Mouse (Mus musculus): ENCODE data around the gene Nol9. TPM values are rescaled to one million over a fixed set of nuclear protein-coding genes. Genes with fewer than 3 reads are reported as not detected.

The Nol9 gene
- total RNA-seq, 2 experiments from 2014 or later = 8.5 to 10.0 TPM

DNA sequence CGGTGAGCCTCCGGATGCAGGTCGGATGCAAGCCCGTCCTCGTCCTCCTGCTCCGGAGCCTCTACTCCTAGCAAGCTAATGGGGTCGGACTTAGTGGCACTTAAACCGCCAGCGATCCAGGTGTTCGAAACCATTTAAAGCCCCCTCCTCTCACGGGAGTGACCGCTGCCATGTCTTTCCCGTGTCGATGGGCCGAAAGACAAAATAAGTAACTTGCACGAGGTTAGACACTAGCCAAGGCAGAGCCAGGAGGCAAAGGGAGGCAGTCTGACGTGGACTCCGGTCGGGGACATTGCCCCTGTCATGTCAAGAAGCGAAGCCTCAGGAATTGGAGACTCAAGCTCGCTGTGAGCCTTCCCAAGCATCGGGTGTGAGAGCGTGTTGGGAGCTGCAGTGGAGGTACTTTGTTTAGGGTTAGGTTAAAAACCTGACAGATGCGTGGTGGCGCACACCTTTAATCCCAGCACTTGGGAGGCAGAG is 750 bp downstream of the Nol9 start:
- no peak for DNase-seq
- intact Hi-C loops (cut with DNase I) = loop anchor here (2.0 kb wide), 2 partner anchors 57 to 59 kb away; no protein-coding TSS in a partner anchor

DNA sequence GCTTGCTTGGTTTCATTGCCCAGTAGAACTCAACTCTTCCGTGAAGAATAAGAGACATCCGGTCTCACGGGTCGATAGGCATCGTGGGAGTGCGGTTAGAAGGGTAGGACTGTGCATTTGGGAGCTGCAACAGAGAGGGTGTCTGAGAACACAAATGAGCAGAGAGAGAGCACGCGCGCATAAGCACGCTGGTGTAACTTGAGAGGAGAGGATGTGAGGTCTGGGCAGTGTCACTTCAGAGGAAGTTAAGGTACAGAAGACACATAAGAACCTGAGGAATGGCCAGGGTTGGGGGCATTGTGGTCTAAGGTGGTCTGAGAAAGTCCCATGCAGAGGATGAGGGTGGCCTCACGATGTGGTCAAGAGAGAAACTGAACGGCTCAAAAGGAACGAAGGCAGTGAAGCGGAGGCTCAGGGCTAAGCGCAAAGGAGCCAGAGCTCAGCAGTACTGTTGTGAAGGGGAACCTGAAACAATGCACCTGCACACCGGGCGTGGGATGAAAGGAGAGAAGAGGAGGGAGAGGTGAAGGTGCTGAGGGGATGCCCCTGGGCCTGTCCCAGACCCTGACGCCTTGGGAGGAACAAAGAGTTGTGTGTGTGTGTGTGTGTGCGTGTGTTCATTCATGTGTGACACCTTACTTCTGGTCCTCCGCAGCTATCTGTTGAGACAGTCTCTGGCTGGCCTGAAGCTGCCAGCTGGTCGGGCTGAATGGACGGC is 3.0 kb downstream of the Nol9 start:
- intact Hi-C loops (cut with DNase I) = no loop called here
- no peak for DNase-seq

DNA sequence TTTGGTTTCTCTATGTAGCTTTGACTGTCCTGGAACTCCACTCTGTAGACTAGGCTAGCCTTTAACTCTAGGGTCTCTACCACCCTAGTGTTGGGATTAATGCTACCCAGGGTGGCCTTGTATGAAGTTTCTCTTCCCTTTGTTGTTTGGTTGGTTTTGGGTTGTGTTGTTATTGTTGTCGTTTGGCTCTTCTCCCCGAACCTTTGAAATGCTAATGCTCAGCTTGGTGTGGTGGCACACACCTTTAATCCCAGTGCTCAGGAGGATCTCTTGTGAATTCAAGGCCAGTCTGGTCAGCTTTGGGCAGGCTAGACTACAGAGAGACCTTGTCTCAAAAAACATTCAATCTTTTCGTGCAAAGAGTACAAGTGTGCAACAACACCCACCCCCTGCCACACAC is 4.0 kb downstream of the Nol9 start:
- DNase-seq = no peak
- intact Hi-C loops (cut with DNase I) = no loop called here

DNA sequence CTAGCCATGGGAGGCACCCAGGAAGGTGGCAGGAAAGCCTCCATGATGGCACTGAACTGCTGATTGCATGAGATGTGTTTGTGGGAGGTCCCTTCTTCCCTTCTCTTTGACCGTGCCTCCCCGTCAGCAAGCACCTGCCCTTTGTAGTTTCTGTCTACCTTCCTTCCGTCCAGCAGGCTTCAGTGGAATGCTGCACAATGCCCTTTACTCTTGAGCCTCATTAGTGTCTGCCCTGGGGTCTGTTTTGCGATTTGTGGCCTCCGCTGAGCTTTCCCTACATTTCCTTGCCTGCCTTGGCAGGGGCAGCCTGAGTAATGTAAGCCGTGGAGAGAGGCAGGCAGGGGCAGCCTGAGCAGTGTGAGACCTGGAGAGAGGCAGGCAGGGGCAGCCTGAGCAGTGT is 5.5 kb downstream of the Nol9 start:
- intact Hi-C loops (cut with DNase I) = no loop called here
- DNase-seq = no peak

DNA sequence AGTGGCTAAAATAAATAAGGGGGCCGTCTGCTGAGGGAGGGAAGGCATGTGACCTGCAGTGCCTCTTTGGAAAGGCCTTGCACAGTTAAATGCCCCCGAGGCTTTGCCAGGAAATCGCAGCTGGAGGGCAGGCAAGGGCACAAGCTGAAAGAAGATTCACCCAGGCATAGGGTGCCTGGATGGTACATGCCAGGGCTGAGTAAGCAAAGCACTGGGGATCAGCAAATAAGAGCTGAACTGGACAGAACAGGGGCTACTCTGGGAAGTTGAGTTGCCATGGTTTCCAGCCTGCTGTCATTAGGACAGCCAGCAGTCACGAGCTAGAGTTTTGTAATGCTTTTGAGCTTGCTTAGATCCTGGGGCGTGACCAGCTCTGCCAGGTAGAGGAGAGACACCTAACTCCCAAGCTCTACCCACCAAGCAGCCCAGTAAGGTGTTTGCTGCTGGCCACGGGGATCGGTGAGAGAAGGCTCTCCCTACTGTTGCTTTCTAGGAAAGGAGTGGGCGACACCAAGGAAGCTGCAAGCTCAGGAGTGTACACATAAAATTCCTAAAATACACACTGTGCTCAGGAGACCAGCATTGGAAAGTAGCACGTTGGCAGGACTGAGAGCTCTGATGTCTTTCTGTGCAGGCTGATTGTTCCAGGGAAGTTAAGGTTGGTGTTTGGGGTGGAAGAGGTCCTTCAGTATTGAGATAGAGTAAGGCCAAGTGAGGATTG is 23.4 kb downstream of the Nol9 start:
- intact Hi-C loops (cut with DNase I) = no loop called here
- DNase-seq = peak in 1 of 2 experiments; percentile 32

DNA sequence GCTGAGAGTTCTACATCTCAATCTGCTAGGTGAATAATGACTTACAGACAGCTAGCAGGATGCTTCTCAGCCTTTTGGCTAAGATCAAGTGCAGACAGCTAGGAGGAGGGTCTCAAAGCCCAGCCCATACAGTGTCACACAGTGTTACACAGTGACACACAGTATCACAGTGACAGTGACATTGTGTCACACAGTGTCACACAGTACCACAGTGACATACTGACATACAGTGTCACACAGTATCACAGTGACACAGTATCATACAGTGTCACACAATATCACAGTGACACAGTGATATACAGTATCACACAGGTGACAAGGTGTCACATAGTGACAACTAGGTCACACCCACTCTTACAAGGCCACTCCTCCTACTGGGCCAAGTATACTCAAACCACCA is 28.2 kb downstream of the Nol9 start:
- no peak for DNase-seq
- intact Hi-C loops (cut with DNase I) = no loop called here

DNA sequence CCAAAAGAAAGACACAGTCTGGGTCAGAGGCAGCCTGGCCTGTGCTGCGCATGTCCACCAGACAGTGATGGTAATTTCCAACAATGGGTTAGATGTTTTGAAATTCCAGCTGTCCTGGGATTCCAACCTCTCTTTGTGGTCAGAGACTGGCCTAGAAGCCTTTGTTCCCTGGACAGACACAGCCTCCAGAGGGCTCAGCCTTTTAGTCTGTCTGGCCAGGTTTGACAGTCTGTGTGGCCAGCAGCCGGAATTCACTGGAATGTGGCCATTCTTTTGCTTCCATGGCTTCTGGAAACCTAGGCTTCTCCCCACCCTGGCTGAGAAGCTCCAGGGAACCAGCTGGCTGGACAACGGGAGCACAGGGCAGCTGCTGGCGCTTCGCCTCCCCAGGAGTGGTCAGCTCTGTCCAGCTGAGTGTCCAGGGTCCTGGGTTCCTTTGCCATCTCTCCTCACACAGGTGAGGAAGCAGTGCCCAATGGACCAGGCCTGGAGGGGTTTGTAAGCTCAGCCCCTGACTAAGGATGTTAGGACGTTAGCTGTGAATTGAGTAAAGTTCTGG is 29.1 kb downstream of the Nol9 start:
- intact Hi-C loops (cut with DNase I) = no loop called here
- peak in 1 of 2 experiments; percentile 46 for DNase-seq

DNA sequence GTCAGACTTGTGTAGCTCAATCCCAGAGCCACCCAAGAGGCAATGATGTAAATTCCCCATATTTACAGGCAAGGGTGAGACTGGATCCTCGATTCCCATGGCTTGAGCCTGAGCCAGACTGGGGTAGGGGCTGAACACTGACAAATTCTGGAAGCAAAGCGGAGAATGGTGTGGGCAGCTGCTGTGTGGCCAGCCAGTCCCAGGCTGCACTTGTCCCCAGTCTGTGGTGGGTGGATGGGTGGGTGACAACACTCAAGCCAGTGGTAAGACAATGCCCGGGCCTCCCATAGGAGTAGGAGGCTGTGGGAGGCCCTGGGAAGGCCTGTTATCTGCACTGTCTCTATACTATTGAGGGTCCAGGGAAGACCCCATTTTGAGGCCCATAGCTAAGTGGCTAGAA is 30.1 kb downstream of the Nol9 start:
- intact Hi-C loops (cut with DNase I) = no loop called here
- no peak for DNase-seq

DNA sequence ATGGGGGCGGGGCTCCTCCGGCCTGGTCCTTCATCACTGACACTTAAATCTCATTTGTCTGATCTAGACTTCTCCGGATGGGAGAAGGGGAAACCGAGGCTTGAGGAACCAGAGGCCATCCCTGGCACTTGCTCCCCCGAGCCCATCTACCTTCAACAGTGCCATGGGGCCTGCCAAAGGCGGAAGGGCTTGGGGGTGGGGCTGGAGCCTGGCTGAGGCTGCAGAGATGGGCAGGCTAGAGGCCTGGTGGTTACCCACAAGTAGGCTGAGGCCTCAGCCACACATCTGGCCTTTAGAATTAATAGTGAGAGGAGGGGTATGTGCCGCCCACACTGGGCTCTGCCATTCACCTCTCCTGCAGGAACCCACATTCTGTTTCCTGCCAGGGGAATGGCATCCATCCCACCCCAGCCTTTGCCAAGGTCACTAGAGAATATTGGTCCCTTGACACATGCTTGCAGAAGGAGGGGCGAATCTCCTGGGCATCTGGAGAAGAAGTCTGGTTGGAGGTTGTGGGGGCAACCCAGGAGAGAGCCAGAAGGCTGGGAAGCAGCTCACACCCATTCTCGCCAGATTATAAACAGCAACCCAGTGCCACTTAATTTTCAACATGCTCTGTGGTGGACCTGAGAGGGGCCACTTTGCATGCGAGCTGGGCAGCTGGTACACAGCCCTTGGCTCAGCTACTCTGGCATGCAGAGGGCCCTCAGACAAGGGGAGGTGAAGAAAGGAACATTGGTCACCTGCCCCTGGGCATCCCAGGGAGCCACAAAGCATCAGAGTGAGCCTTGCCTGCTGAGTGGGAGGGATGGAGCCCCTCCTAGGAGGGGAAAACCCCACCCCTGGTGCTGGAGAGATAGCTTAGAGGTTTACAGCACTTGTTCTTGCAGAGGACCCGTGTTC is 31.6 kb downstream of the Nol9 start:
- no peak for DNase-seq
- intact Hi-C loops (cut with DNase I) = no loop called here

DNA sequence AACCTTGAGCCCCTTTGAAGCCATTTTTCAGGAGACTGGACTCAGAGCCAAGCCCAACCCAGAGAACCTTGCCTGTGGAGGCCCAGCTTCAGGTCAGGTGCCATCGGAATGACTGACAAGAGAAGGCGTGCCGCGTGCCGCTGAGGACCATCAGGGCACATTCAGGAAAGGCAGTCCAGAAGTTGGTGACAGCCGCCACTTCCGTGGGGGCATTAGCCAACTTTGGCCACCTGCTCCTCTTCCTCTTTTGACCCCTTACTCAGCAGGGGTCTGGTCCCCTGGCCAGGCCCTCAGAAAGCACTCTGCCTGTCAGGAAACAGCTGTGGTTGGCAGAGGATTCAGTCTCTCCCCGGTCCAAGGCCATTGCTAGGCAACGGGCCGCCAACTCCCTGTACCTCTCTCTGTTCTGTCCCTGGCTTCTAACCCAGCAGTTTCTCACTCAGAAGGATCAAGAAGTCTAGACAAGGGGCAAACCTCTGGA is 33.0 kb downstream of the Nol9 start, which contains the start of gene Plekhg5:
Gene Plekhg5, plus strand, starts transcription at position 378 of the 481 bp plus-strand sequence.
- DNase-seq = peak; percentile 40 to 44
- intact Hi-C loops (cut with DNase I) = no loop called here

DNA sequence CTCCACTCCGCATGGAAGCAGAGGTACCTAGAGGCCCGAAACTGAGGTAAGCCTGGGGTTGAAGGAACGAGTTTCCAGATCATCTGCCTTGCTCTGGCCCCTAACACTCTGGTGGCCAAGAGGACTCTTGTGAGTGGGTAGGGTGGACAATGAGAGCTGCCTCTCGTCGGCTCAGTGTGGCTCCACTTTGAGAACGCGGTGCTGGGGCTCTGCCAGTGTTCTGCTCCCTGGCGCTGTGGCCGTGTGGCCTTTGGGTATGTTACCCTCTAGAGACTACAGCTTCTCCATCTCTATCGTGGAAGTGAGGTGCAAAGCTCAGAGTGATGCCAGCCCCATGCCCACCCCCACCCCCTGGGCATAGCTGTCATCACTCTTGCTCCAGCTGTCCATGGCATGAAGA is 33.5 kb downstream of the Nol9 start:
- intact Hi-C loops (cut with DNase I) = no loop called here
- DNase-seq = no peak

DNA sequence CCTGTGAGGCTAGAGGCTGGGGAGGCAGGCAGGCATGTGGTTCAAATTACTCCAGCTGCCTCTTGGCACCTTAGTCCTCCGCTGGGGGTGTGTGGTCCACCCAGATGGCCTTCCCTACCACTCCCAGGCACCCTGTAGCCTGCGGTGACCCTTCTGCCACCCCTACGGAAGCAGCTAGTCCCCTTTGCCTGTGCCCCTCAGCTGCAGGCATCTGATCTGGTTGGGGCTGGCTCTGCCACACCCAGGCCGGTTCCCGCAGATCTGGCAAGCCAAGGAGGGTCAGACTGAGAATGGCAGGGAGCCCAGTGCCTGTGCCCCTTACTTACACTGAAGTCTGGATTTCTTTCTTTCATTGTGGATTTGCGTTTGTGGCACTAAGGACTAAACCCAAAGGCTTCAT is 34.6 kb downstream of the Nol9 start:
- no peak for DNase-seq
- intact Hi-C loops (cut with DNase I) = no loop called here

DNA sequence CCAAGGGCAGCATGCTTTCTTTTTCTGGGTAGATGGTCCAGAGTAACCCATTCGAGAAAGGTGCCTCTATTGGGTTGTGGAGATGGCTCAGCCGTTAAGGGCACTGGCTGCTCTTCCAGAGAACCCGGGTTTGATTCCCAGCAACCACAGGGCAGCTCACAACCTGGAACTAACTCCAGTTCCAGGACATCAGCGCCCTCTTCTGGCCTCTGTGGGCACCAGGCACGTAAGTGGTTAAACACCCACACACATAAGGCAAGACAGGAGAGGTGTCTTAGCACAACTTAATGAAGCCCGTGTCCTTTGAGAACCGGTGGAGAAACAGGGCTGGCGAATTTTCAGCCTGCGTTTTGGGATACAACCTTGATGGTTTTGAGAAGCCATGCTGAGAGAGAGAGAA is 35.4 kb downstream of the Nol9 start:
- intact Hi-C loops (cut with DNase I) = no loop called here
- no peak for DNase-seq

DNA sequence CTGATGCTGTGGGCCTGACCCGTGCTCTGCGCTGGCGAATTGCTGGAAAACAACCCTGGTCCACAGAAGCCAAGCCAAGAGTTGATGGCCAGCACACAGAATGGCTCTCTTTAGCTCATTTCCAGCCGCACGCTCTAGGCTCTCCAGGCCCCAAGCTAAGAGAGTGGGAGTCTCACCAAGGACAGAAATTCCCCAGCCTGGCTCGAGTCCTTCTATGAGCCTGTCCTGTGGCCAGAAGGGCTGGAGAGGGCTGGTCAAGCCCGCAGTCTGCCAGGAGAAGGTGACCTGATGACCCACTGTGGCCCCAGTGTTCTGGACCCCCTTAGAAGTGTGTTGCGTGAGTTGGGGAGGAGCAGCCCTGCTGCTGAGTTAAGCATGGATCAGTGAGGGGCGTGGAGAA is 38.1 kb downstream of the Nol9 start:
- DNase-seq = no peak
- intact Hi-C loops (cut with DNase I) = no loop called here

DNA sequence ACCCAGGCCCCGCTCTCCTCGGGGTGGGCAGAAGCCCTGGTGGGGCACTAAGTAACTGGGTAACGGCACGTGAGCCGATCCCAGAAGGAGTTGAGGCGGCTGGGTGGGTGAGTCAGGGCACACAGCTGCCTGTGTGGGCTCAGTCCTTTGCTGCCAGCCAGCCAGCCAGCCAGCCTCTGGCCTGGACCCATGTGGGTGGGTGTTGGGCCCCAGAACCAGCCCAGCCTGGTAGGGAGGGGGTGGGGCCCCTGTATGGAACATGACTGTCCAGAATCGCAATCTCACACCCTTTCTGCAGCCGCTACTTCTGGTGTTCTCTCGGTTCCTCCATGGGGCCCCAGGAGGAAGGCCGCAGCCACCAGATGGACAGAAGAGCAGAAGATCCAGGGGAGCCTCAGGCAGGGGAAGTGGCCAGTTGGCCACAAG is 39.0 kb downstream of the Nol9 start:
- intact Hi-C loops (cut with DNase I) = no loop called here
- peak in 1 of 2 experiments; percentile 35 for DNase-seq

DNA sequence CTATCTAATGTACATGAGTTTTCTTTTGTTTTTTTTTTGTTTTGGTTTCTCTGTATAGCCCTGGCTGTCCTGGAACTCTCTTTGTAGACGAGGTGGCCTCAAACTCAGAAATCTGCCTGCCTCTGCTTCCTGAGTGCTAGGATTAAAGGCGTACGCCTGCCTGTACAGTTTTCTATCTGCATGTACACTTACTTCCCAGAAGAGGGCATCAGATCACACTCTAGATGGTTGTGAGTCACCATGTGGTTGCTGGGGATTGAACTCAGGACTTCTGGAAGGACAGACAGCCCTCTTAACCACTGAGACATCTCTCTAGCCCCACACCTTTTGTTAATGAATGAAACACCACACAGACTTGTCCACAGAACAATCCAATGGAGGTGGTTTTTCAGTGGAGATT is 40.1 kb downstream of the Nol9 start:
- no peak for DNase-seq

DNA sequence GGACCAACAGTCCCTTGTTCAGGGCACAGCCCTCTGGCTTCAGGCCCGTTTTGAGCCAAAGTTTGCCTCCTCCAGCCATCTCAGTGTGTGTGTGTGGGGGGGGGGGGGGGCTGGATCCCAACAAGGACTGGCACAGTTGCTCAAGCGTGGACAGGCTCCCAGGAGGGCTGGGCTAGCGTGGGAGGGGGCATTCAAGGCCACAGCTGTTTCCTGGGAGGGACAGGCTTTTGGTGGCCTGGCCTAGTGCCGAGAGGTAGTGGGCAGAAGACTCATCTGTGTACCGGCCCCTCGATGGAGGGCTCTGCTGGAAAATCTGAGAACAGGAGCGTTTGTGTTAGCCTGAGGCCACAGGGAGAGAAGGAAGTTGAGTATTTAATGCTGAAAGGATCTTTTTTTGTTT is 40.8 kb downstream of the Nol9 start:
- peak in 1 of 2 experiments; percentile 28 for DNase-seq
- intact Hi-C loops (cut with DNase I) = no loop called here

More for the DNA sequence above, 40.1 kb downstream of the Nol9 start:
- intact Hi-C loops (cut with DNase I) = no loop called here

DNA sequence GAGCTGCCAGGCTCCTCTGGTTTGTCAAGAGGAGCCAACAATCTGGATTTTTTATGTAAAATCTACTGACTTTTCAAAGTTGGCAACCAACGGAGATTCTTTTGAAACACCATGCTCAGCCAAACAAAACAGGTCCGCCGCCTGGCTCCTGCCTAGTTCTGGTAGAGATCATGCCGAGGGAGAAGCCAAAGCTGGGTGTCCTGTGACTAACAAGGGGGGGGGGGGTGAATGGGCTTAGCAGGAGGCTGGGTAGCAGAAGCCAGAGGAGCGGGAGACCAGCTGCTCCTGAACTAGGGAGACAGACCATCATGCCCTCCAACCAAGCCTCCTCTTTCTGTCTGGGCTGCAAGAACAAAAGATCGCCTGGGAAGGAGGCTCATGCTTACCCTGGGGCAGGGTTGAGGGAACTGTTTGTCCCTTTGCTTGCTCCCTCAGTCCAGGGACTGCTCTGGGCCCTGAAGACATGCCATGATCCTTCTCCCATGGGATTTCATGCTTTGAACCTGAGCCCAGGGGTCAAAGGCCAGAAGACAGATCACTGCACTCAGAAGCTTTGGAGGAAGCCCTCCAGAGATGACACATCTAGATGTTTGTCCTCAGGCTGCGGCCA is 44.6 kb downstream of the Nol9 start:
- intact Hi-C loops (cut with DNase I) = no loop called here
- no peak for DNase-seq

DNA sequence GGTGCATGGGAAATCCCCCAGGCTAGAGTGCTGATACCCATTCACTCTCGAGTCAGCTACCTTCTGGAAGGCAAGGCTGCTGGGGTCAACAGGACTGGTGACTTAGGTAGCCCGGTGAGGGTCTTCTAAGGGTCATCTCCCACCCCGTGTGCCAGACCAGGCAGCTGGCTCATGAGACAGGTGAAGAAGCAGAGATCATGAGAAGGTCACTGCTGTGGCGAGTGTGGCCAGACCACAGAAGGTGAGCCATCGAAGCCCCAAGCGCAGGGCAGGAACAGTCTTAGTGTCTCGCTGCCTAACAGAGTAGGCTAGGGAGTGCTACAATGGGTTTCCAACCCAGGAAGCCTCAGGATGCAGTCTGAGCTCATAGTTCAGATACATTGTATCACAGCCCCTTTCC is 45.5 kb downstream of the Nol9 start:
- DNase-seq = no peak

More for the DNA sequence above, 45.5 kb downstream of the Nol9 start:
- intact Hi-C loops (cut with DNase I) = no loop called here
